Mouse (Mus musculus): ENCODE measurements at regions not wholly inside any gene's neighbourhood (a gene's known extent, or its start where the extent isn't known, plus 50 kb on each side); places are given as distances from the start of the nearest gene placed in this dataset.

GRCm38 (mm10) chr12:58648322-58648721 lies 363.5 kb downstream of the Sec23a start:
- TF ChIP-seq POLR2A (IDR thresholded peaks at IDR 0.05; ENCODE audit: low read depth, low read length) (no peak), CTCF (IDR thresholded peaks at IDR 0.05; ENCODE audit: borderline replicate concordance, insufficient read depth, low read length) (no peak)
